Mouse (Mus musculus) kidney, embryonic 14.5 days (tissue): ENCODE results near the gene Fcho2. TPM values are rescaled to one million over a fixed set of nuclear protein-coding genes. Genes with fewer than 3 reads are reported as not detected.
A peak's percentile ranks its signal among the peaks of the same experiment; 100 is the strongest.
"Not testable (repeated sequence)": the region's sequence is repeated elsewhere in the genome, so short reads cannot be mapped to it uniquely, and the experiment has no call there.

Experiments
- ATAC-seq: fragments of 200-750 bp; cut with Nextera tagmentation; 2 replicates; pipeline ENCODE4 v1.8.0; 2017; ENCODE audit warnings: moderate number of reproducible peaks, mild to moderate bottlenecking, moderate TSS enrichment, moderate library complexity; ENCODE audit not compliant: low FRiP score, low TSS enrichment
- H3K27ac ChIP-seq: fragments of 300-500 bp; sonication (generic); 2 replicates; pipeline ENCODE4 v1.5.1; 2014; ENCODE audit warnings: low read depth, mild to moderate bottlenecking, low read length, moderate library complexity, mixed read lengths
- H3K27me3 ChIP-seq: fragments of 300-500 bp; sonication (generic); 2 replicates; pipeline ENCODE4 v1.6.1; 2014; ENCODE audit warnings: mild to moderate bottlenecking, low read length; ENCODE audit not compliant: control insufficient read depth, insufficient read depth
- H3K36me3 ChIP-seq: fragments of 300-500 bp; sonication (generic); 2 replicates; pipeline ENCODE4 v1.6.1; 2014; ENCODE audit warnings: low read length, mixed read lengths; ENCODE audit not compliant: control insufficient read depth, insufficient read depth
- H3K4me1 ChIP-seq: fragments of 300-500 bp; sonication (generic); 2 replicates; pipeline ENCODE4 v1.6.1; 2014; ENCODE audit warnings: low read length, mixed read lengths; ENCODE audit not compliant: control insufficient read depth, insufficient read depth
- H3K4me2 ChIP-seq: fragments of 300-500 bp; sonication (generic); replicated peaks from 2 replicates; pipeline ENCODE4 v1.6.1; 2014; ENCODE audit warnings: low read depth, mild to moderate bottlenecking, low read length
- H3K4me3 ChIP-seq: fragments of 300-500 bp; sonication (generic); 2 replicates; pipeline ENCODE4 v1.5.1; 2014; ENCODE audit warnings: mild to moderate bottlenecking, low read length
- H3K9ac ChIP-seq: fragments of 300-500 bp; sonication (generic); 2 replicates; pipeline ENCODE4 v1.6.1; 2014; ENCODE audit warnings: low read depth, mild to moderate bottlenecking, low read length, moderate library complexity
- H3K9me3 ChIP-seq: fragments of 300-500 bp; sonication (generic); 2 replicates; pipeline ENCODE4 v1.6.1; 2016; ENCODE audit warnings: low read length; ENCODE audit not compliant: control insufficient read depth
- WGBS: fragments of 180-500 bp; shearing (Covaris S2); extraction: QIAGEN DNeasy Blood & Tissue Kit; methylation state at CpG from one replicate; pipeline ENCODE4 v1.1.7; 2014; 5-methylcytosine and 5-hydroxymethylcytosine counted together
- polyA plus RNA-seq: library from polyadenylated mRNA; unstranded; fragments of >200 nt; fragmentation: Nextera tagmentation; extraction: Ambion mirVana; gene quantifications from 2 replicates; pipeline ENCODE4 v1.2.1, GENCODE M21; 2014

Gene Fcho2
- polyA plus RNA-seq, 1 experiment from 2014 or later: 48.4 TPM

- not testable (repeated sequence) for H3K4me3 ChIP-seq, ATAC-seq, H3K9ac ChIP-seq, H3K36me3 ChIP-seq, H3K9me3 ChIP-seq, H3K27ac ChIP-seq, H3K4me2 ChIP-seq, H3K27me3 ChIP-seq, H3K4me1 ChIP-seq
- whole genome bisulfite sequencing: 96% methylated on average over 6 of the region's 6 CpGs
Measured at GRCm38 (mm10) chr13:98829026-98829425, 13.8 kb upstream of the Fcho2 start.

- H3K9me3 ChIP-seq: no peaks in the 10 kb centered on the region
- no peak overlapping the region for H3K4me3 ChIP-seq
- H3K36me3 ChIP-seq: no peaks in the 10 kb centered on the region
- H3K4me1 ChIP-seq: no peaks in the 10 kb centered on the region
- H3K4me2 ChIP-seq: no peak overlapping the region
- WGBS: 86% methylated on average over 4 of the region's 4 CpGs
- no peaks in the 10 kb centered on the region for H3K27me3 ChIP-seq
- no peak for ATAC-seq
- H3K27ac ChIP-seq: no peak overlapping the region
- H3K9ac ChIP-seq: no peak overlapping the region
Measured at GRCm38 (mm10) chr13:98825574-98825973, 10.3 kb upstream of the Fcho2 start.

DNA sequence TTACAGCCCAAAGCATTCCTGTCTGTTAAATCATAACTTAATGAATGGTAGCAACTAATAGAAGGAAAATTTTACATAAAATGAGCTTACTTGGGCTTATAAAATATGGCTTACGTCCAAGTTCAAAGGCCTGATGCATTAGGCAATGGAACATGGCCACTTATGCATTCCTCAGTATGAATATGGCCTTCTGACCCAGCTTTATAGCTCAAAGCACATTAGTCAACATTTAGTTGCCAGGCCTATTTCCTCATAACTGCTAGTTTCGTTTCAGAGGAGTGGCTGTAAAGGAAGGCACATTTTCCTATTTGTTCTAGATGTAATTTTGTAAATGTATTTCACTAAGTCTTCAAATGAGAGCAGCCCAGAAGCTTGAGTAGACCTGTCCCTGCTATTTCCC lies 3.8 kb upstream of the Fcho2 start:
- no peaks in the 10 kb centered on the region for H3K9me3 ChIP-seq
- WGBS: 69% methylated on average over 2 of the region's 2 CpGs
- no peak for ATAC-seq
- no peak overlapping the region for H3K4me2 ChIP-seq
- no peaks in the 10 kb centered on the region for H3K27me3 ChIP-seq
- H3K36me3 ChIP-seq: no peaks in the 10 kb centered on the region
- H3K9ac ChIP-seq: no peak overlapping the region
- H3K4me1 ChIP-seq: 0 out of 2 replicates have a peak, but pooled peaks cover 5% of the 10 kb centered on the region
- no peak overlapping the region for H3K4me3 ChIP-seq
- H3K27ac ChIP-seq: 0 out of 2 replicates have a peak overlapping the region, but pooled peaks have one; percentile 26

DNA sequence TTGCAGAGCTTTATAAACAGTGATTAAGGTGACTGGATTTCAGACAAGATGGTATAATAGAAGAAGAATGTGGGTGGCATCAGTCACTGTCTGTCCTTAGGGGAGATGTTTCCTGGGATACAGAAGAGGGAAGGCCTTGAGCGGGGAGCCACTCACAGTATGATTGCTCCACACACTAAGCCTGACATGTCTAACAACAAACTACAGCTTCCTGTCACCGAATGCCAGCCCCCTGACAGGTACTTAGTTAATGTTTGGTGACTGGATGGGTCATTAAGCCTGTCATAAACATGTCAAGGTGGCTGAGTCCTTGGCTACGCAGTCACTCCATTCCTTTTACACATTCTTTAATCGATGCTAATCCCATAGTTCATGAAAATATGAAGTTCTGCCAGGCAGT lies 3.0 kb upstream of the Fcho2 start:
- Histone ChIP-seq H3K4me1 (0 out of 2 replicates have a peak, but pooled peaks cover 9% of the 10 kb centered on the region), H3K9ac (no peak overlapping the region), H3K4me3 (no peak overlapping the region), H3K9me3 (no peaks in the 10 kb centered on the region), H3K36me3 (no peaks in the 10 kb centered on the region), H3K27me3 (no peaks in the 10 kb centered on the region), H3K4me2 (no peak overlapping the region), H3K27ac (no peak overlapping the region)
- 51% methylated on average over 4 of the region's 4 CpGs for WGBS
- no peak for ATAC-seq

DNA sequence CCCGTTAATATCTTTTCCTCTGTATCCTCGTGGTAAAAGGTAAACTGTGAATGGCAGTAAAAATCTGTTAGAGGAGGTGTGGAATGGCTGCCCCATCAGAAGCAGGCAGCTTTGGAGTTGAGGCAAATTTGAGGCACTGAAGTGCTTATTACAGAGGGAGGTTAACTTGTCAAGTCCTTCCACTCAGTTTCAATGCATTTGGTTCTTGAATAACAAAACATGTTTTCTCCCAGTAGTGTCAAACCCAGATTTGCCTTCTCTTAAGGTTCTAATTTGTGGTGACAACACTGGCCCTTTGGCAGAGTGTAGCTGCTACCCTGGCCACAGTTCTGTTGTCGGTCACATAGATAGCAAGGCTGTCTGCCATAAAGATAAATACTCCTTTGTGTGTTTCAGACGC lies 2.5 kb upstream of the Fcho2 start:
- H3K27ac ChIP-seq: no peak overlapping the region
- ATAC-seq: no peak
- 41% methylated on average over 4 of the region's 4 CpGs for WGBS
- H3K4me3 ChIP-seq: no peak overlapping the region
- H3K4me2 ChIP-seq: no peak overlapping the region
- no peaks in the 10 kb centered on the region for H3K27me3 ChIP-seq
- H3K9ac ChIP-seq: no peak overlapping the region
- H3K36me3 ChIP-seq: no peaks in the 10 kb centered on the region
- H3K9me3 ChIP-seq: no peaks in the 10 kb centered on the region
- H3K4me1 ChIP-seq: 0 out of 2 replicates have a peak, but pooled peaks cover 9% of the 10 kb centered on the region

- H3K36me3 ChIP-seq, H3K9ac ChIP-seq, H3K9me3 ChIP-seq, ATAC-seq, H3K27me3 ChIP-seq, H3K4me1 ChIP-seq, H3K4me2 ChIP-seq, H3K27ac ChIP-seq, H3K4me3 ChIP-seq: not testable (repeated sequence)
- WGBS: 60% methylated on average over 4 of the region's 4 CpGs
Measured at GRCm38 (mm10) chr13:98816981-98817660, 1.9 kb upstream of the Fcho2 start.

DNA sequence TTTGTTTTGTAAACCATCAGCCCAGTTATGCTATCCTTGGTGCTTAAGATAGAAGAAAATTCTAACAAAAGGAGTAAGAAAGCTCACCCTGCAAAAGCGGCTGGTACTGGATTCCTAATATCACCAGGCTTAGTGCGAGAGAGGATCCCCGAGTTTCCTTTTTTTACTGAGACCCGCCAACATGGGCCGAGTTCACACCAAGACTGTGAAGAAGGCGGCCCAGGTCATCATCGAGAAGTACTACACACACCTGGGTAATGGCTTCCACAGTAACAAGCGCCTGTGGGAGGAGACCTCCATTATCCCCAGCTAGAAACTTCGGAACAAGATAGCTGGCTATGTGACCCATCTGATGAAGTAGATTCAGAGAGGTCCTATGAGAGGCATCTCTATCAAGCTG lies 1.3 kb upstream of the Fcho2 start:
- Histone ChIP-seq H3K9ac (no peak overlapping the region), H3K36me3 (no peaks in the 10 kb centered on the region), H3K9me3 (no peaks in the 10 kb centered on the region), H3K27ac (no peak overlapping the region), H3K4me2 (no peak overlapping the region), H3K4me3 (no peak overlapping the region), H3K27me3 (no peaks in the 10 kb centered on the region), H3K4me1 (0 out of 2 replicates have a peak, but pooled peaks cover 9% of the 10 kb centered on the region)
- WGBS: 75% methylated on average over 9 of the region's 9 CpGs
- ATAC-seq: no peak

DNA sequence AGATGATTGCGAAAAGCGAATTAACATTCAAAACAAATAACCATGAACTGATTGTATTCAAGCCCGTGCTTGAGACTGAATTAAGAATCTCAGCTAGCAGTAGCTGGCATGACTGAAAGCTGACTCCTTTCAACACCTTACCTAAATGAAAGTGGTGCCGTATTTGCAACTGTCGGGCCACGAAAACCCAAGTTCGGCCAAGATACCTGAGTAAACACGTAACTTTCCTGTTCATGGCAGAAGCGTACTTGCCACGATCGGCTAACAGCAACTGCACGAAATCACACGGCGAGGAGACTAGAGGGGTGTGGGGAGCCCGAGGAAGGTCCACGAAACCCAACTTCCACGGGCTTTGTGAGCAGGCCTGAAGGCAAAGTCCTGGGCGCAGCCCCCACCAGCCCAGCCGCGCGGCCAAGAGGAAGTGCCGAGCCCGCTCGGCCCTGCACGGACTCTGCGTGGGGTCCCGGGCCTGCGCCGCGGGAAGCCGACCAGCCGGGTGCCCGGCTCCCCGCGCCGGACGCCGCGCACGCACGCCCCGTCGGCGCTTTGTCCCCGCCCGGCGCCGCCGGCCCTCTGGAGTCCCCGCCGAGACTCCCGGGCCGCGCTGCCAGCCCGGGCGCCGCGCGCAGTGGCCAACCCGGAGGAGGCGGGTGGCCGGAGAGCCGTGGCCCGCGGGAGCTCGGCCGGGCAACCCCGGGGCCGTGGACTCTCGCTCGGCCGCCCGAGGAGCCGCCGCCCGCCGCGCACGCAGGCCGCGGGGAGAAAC lies 791 bp downstream of the Fcho2 start:
- Histone ChIP-seq H3K27me3 (no peaks in the 10 kb centered on the region), H3K9me3 (no peaks in the 10 kb centered on the region), H3K4me2 (peak overlapping the region; percentile 49), H3K9ac (peak overlapping the region; percentile 99), H3K4me3 (peak overlapping the region; percentile 74), H3K4me1 (peaks cover 11% of the 10 kb centered on the region; the same call in 1 of the 2 replicates), H3K36me3 (no peaks in the 10 kb centered on the region), H3K27ac (peak overlapping the region; percentile 98)
- 1% methylated on average over 45 of the region's 81 CpGs for WGBS
- ATAC-seq: peak; percentile 45
